Mouse (Mus musculus): ENCODE results near the gene Mrps24. TPM values are rescaled to one million over a fixed set of nuclear protein-coding genes. Genes with fewer than 3 reads are reported as not detected.
A peak's percentile ranks its signal among the peaks of the same experiment; 100 is the strongest.

Gene Mrps24
- total RNA-seq, 2 experiments from 2014 or later: 112 to 114 TPM

GRCm38 (mm10) chr11:5705972-5706371 is 9.5 kb downstream of the Mrps24 start:
- DNase-seq: no peak

GRCm38 (mm10) chr11:5703341-5703740 is 12.1 kb downstream of the Mrps24 start:
- no peak for DNase-seq

DNA sequence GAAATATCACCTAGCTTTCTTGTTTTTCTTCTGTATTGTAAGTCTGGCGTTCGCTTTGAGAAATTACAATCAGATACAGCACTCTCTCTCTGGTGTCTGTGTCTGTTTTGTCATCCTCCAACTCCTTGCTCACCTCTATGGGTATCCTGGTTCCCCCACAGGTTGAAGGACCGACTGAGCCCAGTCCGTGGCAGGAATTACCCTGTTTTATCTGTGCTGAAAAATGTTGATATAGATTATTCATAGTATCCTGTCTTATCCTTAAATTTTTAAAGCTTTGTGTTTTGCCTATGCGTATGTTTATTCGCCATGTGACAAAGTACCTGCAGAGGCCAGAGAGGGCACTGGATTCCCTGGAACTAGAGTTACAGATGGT is 12.5 kb downstream of the Mrps24 start:
- no peak for DNase-seq

GRCm38 (mm10) chr11:5702271-5702956 is 13.1 kb downstream of the Mrps24 start:
- DNase-seq: no peak

DNA sequence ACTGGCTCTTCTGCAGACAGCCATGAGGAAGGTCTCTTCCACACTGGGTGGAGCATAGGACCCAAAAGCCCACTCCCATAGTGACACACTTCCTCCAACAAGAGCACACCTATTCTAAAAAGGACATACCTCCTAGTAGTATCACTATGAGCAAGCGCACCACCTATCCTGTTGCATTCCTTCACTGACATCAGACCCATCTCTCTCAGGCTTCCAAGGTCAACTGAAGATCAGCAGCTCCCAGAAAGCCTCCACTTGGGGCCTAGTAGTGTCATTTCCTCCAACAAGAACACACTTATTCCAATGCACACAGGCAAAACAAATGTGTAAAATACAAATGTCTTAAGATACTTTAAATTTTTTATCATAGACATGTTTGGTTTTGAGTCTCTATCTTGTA is 13.7 kb downstream of the Mrps24 start:
- DNase-seq: no peak

DNA sequence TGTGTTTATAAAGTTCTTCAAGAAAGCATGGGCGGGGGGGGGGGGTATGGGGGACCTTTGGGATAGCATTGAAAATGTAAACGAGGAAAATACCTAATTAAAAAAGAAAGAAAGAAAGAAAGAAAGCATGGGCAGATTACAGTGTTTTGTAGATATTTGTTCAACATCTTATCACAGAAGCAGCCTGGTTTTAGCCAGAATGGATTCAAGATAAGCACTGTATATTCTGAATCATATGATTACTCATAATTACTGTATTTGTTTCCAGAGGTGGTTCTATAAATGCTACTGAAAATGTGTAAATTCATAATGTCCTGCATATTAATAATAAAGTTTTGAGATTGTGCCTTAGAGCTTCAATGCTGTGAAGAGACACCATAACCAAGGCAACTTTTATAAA is 14.2 kb downstream of the Mrps24 start:
- DNase-seq: no peak

GRCm38 (mm10) chr11:5700808-5701207 is 14.7 kb downstream of the Mrps24 start:
- DNase-seq: no peak

DNA sequence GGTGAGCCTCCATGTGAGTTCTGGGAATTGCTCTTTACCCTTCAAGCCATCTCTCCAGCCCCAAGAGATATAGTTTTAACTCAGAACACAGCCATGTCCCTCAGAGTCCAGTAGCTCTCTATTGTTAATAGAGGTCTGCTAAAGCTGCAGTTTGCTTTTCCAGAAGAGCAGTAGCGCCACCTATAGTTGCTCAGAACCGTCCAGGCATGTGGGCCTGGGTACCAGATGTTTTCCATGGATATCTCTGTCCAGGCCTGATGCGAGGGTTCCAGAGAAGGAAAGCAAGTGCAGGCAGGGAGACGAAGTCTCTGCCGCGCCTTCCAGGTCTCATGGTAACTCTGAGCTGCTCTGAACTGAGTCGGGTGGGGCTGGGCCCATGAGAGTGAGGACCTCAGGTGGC is 23.7 kb downstream of the Mrps24 start:
- DNase-seq: peak; percentile 67

- DNase-seq: no peak
Observed at GRCm38 (mm10) chr11:5684283-5684682, 31.2 kb downstream of the Mrps24 start.

DNA sequence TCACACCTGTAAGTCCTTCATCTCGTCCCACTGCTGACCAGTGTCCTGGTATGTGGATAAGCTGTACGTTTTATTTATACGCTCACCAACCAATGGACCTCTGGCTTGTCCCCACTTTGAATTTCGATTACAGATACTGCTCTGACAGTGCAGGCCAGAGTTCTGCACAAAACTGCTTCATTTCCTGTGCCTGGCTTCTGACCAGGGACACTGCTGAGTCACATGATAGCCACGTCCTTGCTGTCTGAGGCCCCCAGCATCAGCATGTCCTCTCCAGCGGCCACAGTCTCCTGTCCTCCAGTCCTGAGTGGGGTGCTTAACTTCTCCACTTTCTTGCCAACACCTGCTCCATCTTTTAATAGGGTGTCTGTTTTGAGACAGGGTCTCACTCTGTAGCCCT is 32.9 kb downstream of the Mrps24 start:
- DNase-seq: no peak

Other genes with a start within 250 kb of the Mrps24 start
- 10 to 100 TPM; 51.2 to 65.4 TPM for gene Xbp1, start 195.0 kb downstream of the Mrps24 start, total RNA-seq (2021)
- gene Ccdc117, start 173.5 kb downstream of the Mrps24 start, total RNA-seq (2021): 10 to 100 TPM; 11.3 to 14.1 TPM
- not detected for gene Ankrd36, start 146.0 kb downstream of the Mrps24 start, total RNA-seq (2021)
- gene Urgcp, start 46.7 kb upstream of the Mrps24 start, total RNA-seq (2021): 10 to 100 TPM; 60.5 TPM
- 10 to 100 TPM; 44.7 to 46.1 TPM for gene Dbnl, start 72.8 kb upstream of the Mrps24 start, total RNA-seq (2021)
- 100 to 1,000 TPM; 715 to 738 TPM for gene Pgam2, start 88.1 kb upstream of the Mrps24 start, total RNA-seq (2021)
- 1 to 10 TPM; 5.6 to 6.5 TPM for gene Polm, start 122.3 kb upstream of the Mrps24 start, total RNA-seq (2021)
- 10 to 100 TPM; 38.7 to 39.6 TPM for gene Aebp1, start 146.3 kb upstream of the Mrps24 start, total RNA-seq (2021)
- gene Pold2, start 162.6 kb upstream of the Mrps24 start, total RNA-seq (2021): 10 to 100 TPM; 68.5 to 70.2 TPM
- 1,000 to 10,000 TPM; 1,420 to 1,616 TPM for gene Myl7, start 183.1 kb upstream of the Mrps24 start, total RNA-seq (2021)
- not detected for gene Gck, start 234.4 kb upstream of the Mrps24 start, total RNA-seq (2021)
- gene Ykt6, start 240.0 kb upstream of the Mrps24 start, total RNA-seq (2021): 10 to 100 TPM; 92.8 to 94.5 TPM

All from heart, postnatal 4 days (tissue).